Mouse (Mus musculus) kidney, postnatal 4 days (tissue): ENCODE measurements around the gene Atp13a1.

Experiments used
- DNase-seq, 2 experiments: peaks; one replicate each; pipeline ENCODE4 v3.0.0; 2021; ENCODE audit warnings: mixed read lengths in 2 of 2

The Atp13a1 gene

GRCm38 (mm10) chr8:69850926-69851506, 60.1 kb downstream of the Atp13a1 start:
- DNase-seq, result no peak

DNA sequence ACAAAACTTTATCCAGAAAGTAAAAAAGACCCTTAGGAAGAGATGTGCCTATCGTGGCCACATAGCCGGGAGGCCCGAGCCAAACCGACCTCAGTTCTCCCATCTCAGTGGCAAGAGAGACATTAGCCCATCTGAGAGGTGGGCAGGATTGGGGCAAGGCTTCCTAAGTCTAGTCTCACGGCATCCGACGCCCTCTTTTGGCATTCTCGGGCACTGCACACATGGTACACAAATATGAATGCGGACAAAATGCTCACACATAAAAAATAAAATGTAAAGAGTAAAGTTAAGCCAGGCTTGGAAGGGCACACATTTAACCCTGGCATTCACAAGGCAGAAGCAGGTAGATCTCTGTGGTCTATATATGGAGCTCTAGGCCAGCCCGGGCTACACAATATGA, 62.9 kb downstream of the Atp13a1 start:
- no peak for DNase-seq
